Mouse (Mus musculus) liver, embryonic 15.5 days (tissue): Measurements from ENCODE around the gene Slc7a14. TPM values are rescaled to one million over a fixed set of nuclear protein-coding genes. Genes with fewer than 3 reads are reported as not detected.
"Not testable (repeated sequence)": the region's sequence is repeated elsewhere in the genome, so short reads cannot be mapped to it uniquely, and the experiment has no call there.

Experiments used
- ATAC-seq: fragments of 200-750 bp; cut with Nextera tagmentation; 2 replicates; pipeline ENCODE4 v1.8.0; 2017; ENCODE audit warnings: moderate number of reproducible peaks, mild to moderate bottlenecking, moderate library complexity; ENCODE audit not compliant: insufficient read depth
- H3K27ac ChIP-seq: fragments of 300-500 bp; sonication (generic); replicated peaks from 2 replicates; pipeline ENCODE4 v1.5.1; 2015; ENCODE audit warnings: mild to moderate bottlenecking, inconsistent platforms
- H3K27me3 ChIP-seq: fragments of 300-500 bp; sonication (generic); 2 replicates; pipeline ENCODE4 v1.6.1; 2015; ENCODE audit warnings: mild to moderate bottlenecking, inconsistent platforms
- H3K36me3 ChIP-seq: fragments of 300-500 bp; sonication (generic); replicated peaks from 2 replicates; pipeline ENCODE4 v1.6.1; 2015; ENCODE audit warnings: moderate library complexity, mild to moderate bottlenecking, inconsistent platforms
- H3K4me1 ChIP-seq: fragments of 300-500 bp; sonication (generic); replicated peaks from 2 replicates; pipeline ENCODE4 v1.6.1; 2015; ENCODE audit warnings: inconsistent platforms
- H3K4me2 ChIP-seq: fragments of 300-500 bp; sonication (generic); 2 replicates; pipeline ENCODE4 v1.6.1; 2015; ENCODE audit warnings: moderate library complexity, mild to moderate bottlenecking, inconsistent platforms
- H3K4me3 ChIP-seq: fragments of 300-500 bp; sonication (generic); replicated peaks from 2 replicates; pipeline ENCODE4 v1.5.1; 2015; ENCODE audit warnings: mild to moderate bottlenecking, inconsistent platforms
- H3K9ac ChIP-seq: fragments of 300-500 bp; sonication (generic); 2 replicates; pipeline ENCODE4 v1.6.1; 2015; ENCODE audit warnings: moderate library complexity, mild to moderate bottlenecking, inconsistent platforms
- H3K9me3 ChIP-seq: fragments of 300-500 bp; sonication (generic); replicated peaks from 2 replicates; pipeline ENCODE4 v1.6.1; 2016; ENCODE audit warnings: inconsistent platforms
- WGBS: fragments of 180-500 bp; shearing (Covaris S2); methylation state at CpG from one replicate; pipeline ENCODE4 v1.1.7; 2015; ENCODE audit warnings: mixed read lengths; ENCODE audit not compliant: insufficient replicate concordance; 5-methylcytosine and 5-hydroxymethylcytosine counted together
- polyA plus RNA-seq: library from polyadenylated mRNA; unstranded; fragments of >200 nt; fragmentation: Nextera tagmentation; extraction: Ambion mirVana; gene quantifications from 2 replicates; pipeline ENCODE4 v1.2.1, GENCODE M21; 2015

The Slc7a14 gene
- polyA plus RNA-seq, 1 experiment from 2014 or later: 0.03 TPM

DNA sequence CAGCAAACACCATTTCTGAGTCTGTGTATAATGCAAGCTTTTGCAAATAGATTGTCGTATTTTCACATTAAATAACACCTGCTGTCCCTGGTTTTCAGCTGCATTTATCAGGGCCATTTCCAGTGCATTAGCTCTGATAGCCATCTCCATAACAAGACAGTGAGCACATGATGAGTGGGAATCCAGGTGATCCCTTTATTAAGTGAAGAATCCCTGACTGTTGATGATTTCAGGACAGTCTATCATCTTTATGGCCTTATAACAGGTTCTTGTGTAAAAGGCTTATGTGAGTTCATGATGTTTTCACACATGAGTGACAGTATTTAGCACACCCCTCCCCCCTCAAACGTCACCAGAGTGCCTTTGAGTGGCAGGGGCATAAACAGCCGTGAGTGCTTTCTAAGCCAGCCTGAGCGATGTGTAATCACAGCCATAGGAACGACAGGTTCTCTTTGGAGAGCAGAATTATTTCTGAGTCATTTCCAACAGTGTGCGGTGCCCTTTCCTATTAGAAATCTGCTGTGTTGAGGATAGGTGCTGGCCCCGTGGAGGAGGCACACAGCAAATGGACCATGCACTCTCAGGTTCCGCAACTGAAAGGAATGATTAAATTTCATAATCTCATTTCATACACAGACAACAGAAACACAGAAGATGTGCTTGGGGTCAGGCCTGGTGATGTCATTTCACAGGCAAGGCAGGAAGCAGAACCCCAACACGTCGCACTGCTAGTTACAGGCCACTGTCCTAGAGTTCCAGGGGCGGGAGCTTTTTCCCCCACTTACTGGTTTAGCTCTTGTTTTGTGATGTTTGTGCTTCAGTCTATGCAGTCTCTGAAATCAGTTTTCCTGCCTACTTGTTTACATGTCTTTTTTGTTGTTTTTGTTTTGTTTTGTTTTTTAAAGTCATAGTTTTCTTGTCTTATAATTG lies 18.2 kb downstream of the Slc7a14 start:
- H3K4me1 ChIP-seq: no peaks in the 10 kb centered on the region
- H3K27ac ChIP-seq: no peak overlapping the region
- H3K36me3 ChIP-seq: no peaks in the 10 kb centered on the region
- WGBS: 52% methylated on average over 11 of the region's 11 CpGs
- H3K9ac ChIP-seq: no peak overlapping the region
- H3K9me3 ChIP-seq: no peaks in the 10 kb centered on the region
- H3K4me2 ChIP-seq: no peak overlapping the region
- no peak for ATAC-seq
- H3K27me3 ChIP-seq: no peaks in the 10 kb centered on the region
- no peak overlapping the region for H3K4me3 ChIP-seq

GRCm38 (mm10) chr3:31287421-31287948 lies 22.7 kb downstream of the Slc7a14 start:
- H3K27me3 ChIP-seq: no peaks in the 10 kb centered on the region

DNA sequence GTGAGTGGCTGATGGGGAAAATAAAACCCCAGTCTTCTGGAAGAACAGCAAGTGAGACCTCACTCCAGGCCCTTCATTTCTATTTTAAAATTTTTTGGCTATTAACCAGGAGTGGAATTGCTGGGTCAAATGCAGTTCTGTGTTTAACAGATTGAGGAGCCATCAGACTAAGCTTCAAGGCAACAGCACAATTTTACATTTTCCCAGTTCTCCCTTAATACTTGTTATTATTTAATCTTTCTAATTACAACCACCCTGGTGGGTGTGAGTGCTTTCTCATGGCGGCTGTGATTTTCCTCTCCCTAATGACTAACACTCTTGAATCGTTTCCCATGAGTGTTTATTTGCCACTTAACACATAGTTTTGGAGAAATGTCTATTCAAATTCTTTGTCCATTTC lies 29.1 kb downstream of the Slc7a14 start:
- no peaks in the 10 kb centered on the region for H3K27me3 ChIP-seq
- no peak overlapping the region for H3K9ac ChIP-seq
- H3K4me3 ChIP-seq: no peak overlapping the region
- H3K9me3 ChIP-seq: no peaks in the 10 kb centered on the region
- H3K4me2 ChIP-seq: no peak overlapping the region
- H3K36me3 ChIP-seq: no peaks in the 10 kb centered on the region
- no peak for ATAC-seq
- WGBS: 49% methylated on average over 2 of the region's 2 CpGs
- H3K4me1 ChIP-seq: no peaks in the 10 kb centered on the region
- no peak overlapping the region for H3K27ac ChIP-seq

More at GRCm38 (mm10) chr3:31287421-31287948, 22.7 kb downstream of the Slc7a14 start:
- WGBS: 60% methylated on average over 3 of the region's 3 CpGs
- Histone ChIP-seq H3K9ac (no peak overlapping the region), H3K36me3 (no peaks in the 10 kb centered on the region), H3K27ac (no peak overlapping the region), H3K4me1 (no peaks in the 10 kb centered on the region), H3K4me3 (no peak overlapping the region), H3K4me2 (no peak overlapping the region), H3K9me3 (no peaks in the 10 kb centered on the region)
- ATAC-seq: no peak

- Histone ChIP-seq H3K4me3 (no peak overlapping the region), H3K4me2 (no peak overlapping the region), H3K27ac (no peak overlapping the region), H3K9ac (no peak overlapping the region), H3K27me3 (no peaks in the 10 kb centered on the region), H3K4me1 (no peaks in the 10 kb centered on the region), H3K9me3 (no peaks in the 10 kb centered on the region), H3K36me3 (no peaks in the 10 kb centered on the region)
- no peak for ATAC-seq
- 43% methylated on average over 2 of the region's 2 CpGs for WGBS
Observed at GRCm38 (mm10) chr3:31274875-31275274, 35.3 kb downstream of the Slc7a14 start.

- not testable (repeated sequence) for H3K27ac ChIP-seq, H3K4me1 ChIP-seq, H3K36me3 ChIP-seq, ATAC-seq, H3K9me3 ChIP-seq, H3K4me2 ChIP-seq, H3K27me3 ChIP-seq, H3K4me3 ChIP-seq, H3K9ac ChIP-seq
Observed at GRCm38 (mm10) chr3:31273247-31273646, 36.9 kb downstream of the Slc7a14 start.

DNA sequence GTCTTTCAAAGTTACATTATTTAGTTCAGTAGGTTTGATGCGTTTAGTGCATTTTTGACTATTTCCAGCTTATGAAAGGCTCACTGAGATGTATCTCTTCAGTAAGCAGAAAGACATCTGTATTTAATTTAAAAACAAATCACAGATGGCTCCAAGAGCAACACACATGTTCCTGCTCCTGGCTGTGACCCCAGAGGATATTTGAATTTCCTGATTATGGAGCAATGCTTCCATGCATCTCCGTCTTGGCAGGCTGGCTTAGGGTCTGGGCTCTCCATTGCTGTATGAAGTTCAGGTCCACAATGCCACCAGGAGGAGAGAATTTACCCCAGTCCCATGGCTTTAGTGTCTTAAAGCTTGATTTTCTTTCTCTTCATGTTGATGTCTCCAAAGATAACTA lies 37.5 kb downstream of the Slc7a14 start:
- Histone ChIP-seq H3K4me2 (no peak overlapping the region), H3K4me1 (no peaks in the 10 kb centered on the region), H3K36me3 (no peaks in the 10 kb centered on the region), H3K9ac (no peak overlapping the region), H3K9me3 (no peaks in the 10 kb centered on the region), H3K4me3 (no peak overlapping the region), H3K27me3 (no peaks in the 10 kb centered on the region), H3K27ac (no peak overlapping the region)
- WGBS: 50% methylated on average over 2 of the region's 2 CpGs
- no peak for ATAC-seq

DNA sequence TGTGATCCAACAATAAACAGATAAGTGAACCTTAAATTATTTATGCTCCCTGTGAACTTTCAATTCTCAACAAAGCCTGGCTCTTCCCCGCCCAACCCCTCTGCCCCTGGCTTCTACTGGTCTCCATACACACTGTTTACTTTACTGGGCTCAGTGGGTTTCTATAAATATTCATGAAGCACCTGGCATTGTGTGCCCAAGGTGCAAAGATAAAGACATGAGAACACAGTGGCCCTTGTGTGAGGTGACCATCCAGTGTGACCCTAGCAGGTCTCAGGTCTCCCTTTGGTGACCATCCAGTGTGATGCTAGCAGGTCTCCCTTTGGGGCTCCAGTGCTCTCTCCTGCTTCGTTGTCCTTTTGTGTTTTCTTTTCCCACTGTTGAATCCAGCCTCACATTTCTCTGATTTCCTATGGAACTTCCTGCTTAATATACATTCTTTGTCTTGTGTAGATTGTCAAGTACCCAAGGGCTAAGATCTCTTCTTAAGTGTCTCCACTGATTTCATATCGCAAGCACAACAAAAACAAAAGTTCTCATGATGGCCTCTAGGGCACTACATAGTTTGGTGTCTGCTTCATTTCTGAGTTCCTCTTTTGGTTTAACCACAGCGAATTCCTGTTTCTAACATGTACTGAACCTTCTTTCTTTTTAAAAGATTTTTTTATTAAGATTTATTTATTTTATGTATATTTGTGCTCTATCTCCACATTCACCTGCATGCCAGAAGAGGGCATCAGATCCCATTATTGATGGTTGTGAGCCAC lies 40.4 kb downstream of the Slc7a14 start:
- Histone ChIP-seq H3K27ac (no peak overlapping the region), H3K4me2 (no peak overlapping the region), H3K4me1 (no peaks in the 10 kb centered on the region), H3K27me3 (no peaks in the 10 kb centered on the region), H3K9me3 (no peaks in the 10 kb centered on the region), H3K9ac (no peak overlapping the region), H3K4me3 (no peak overlapping the region), H3K36me3 (no peaks in the 10 kb centered on the region)
- ATAC-seq: no peak
- 46% methylated on average over 4 of the region's 4 CpGs for WGBS

DNA sequence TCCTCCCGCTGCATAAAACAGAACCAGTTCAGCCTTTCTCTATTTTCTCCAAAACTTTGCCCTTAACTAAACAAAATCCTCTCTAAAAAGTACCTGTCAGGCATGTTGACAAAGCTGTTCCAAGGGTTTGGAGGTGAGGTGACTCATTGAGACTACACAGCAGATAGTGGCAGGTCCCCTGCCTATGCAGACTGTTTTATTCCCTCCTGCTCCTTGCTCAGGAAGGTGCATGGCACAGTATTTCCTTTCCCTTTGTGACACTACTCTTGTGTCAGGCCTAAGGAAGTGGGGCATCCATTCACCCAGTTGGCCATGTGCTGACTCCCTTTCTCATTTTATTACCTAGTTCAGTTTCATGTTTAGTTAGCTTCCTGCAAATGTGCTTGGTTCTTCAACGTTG lies 42.3 kb downstream of the Slc7a14 start:
- no peak overlapping the region for H3K4me2 ChIP-seq
- H3K9me3 ChIP-seq: no peaks in the 10 kb centered on the region
- H3K27me3 ChIP-seq: no peaks in the 10 kb centered on the region
- H3K27ac ChIP-seq: no peak overlapping the region
- 59% methylated on average over 2 of the region's 2 CpGs for WGBS
- H3K36me3 ChIP-seq: no peaks in the 10 kb centered on the region
- no peak for ATAC-seq
- H3K4me1 ChIP-seq: no peaks in the 10 kb centered on the region
- no peak overlapping the region for H3K4me3 ChIP-seq
- H3K9ac ChIP-seq: no peak overlapping the region

DNA sequence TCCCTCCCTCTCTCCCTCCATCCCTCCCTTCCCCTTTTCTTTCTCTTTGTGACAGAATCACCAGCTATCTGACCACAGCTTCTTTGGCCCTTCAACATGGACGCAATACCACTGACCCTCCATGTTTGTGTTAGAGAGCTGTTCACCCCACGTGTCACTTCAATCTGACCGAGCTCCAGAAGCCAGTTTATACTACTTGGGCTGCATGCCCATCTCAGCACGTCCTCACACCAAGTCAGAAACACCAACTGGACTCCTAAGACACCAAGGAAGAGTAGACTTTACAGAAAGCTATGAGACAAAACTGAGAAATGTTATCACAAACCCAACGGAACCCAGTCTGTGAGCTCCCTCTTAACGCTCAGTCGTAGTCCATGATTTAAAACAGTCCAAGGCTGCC lies 43.2 kb downstream of the Slc7a14 start:
- H3K27ac ChIP-seq: no peak overlapping the region
- no peaks in the 10 kb centered on the region for H3K9me3 ChIP-seq
- H3K36me3 ChIP-seq: no peaks in the 10 kb centered on the region
- H3K4me1 ChIP-seq: no peaks in the 10 kb centered on the region
- H3K27me3 ChIP-seq: no peaks in the 10 kb centered on the region
- no peak overlapping the region for H3K9ac ChIP-seq
- H3K4me3 ChIP-seq: no peak overlapping the region
- WGBS: 70% methylated on average over 7 of the region's 7 CpGs
- no peak overlapping the region for H3K4me2 ChIP-seq
- no peak for ATAC-seq

DNA sequence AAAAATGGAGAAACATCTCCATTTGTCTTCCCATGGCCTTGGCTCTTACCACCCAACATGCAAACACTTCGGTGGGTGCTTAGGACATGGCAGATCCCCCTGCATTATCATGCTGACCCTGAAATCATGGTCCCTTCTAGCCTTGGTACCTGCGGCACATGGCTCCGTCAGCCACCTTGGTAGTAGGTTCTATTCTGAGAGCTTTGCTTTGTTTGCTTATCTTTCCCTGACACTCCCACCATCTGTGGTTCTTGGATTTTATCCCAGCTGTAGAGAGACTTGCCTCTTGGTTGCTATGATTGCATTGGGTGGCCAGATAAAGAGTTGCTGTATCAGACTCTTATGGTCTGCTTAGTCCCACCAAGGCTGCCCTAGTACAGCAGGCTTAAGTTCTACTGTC lies 46.6 kb downstream of the Slc7a14 start:
- Histone ChIP-seq H3K27me3 (no peaks in the 10 kb centered on the region), H3K9me3 (no peaks in the 10 kb centered on the region), H3K4me2 (no peak overlapping the region), H3K4me1 (no peaks in the 10 kb centered on the region), H3K9ac (no peak overlapping the region), H3K36me3 (no peaks in the 10 kb centered on the region), H3K27ac (no peak overlapping the region), H3K4me3 (no peak overlapping the region)
- 56% methylated on average over 3 of the region's 3 CpGs for WGBS
- no peak for ATAC-seq

DNA sequence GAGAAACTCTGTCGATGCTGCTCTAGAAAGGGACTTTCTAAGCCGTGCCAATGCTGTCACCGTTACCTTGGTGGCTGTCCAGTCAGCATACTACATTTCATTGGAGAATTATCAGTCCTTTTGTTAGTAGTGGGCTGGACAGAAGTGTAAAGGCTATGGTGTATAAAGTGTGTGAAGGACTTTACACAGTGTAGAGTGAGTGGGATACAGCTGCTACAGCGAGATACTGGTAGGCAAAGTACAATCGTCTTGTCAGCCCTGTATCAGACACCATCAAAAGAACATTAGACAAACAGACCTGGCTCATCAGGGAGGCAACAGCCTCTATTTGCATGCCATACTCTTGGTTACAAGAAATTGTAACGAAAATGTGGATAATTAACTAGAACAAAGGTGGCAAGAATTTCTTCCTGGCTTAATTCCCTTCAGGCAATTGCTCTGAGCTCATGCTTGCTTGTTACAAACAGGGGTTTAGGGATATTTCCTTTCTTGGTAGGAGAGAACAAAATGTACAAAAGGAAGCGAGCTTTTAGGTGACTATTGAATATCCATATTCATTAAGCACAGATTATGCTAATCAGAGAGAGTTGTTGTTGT lies 48.7 kb downstream of the Slc7a14 start:
- no peak for ATAC-seq
- H3K27me3 ChIP-seq: no peaks in the 10 kb centered on the region
- 52% methylated on average over 7 of the region's 7 CpGs for WGBS
- no peak overlapping the region for H3K4me2 ChIP-seq
- no peak overlapping the region for H3K27ac ChIP-seq
- no peak overlapping the region for H3K9ac ChIP-seq
- H3K4me1 ChIP-seq: no peaks in the 10 kb centered on the region
- no peaks in the 10 kb centered on the region for H3K36me3 ChIP-seq
- no peaks in the 10 kb centered on the region for H3K9me3 ChIP-seq
- H3K4me3 ChIP-seq: no peak overlapping the region
